Mouse (Mus musculus): ENCODE data around the gene Thada. TPM values are rescaled to one million over a fixed set of nuclear protein-coding genes. Genes with fewer than 3 reads are reported as not detected.

Thada gene
- polyA plus RNA-seq, 1 experiment from 2014 or later = 1.3 TPM

GRCm38 (mm10) chr17:84144130-84144529 lies 321.9 kb downstream of the Thada start:
- peaks cover 38% of the 10 kb centered on the region for H3K4me1 ChIP-seq (replicated peaks; ENCODE audit: control insufficient read depth, insufficient read depth, low read length)
- no peak for TF ChIP-seq CTCF (IDR thresholded peaks at IDR 0.05; ENCODE audit: low read depth)
- no peak overlapping the region for H3K4me3 ChIP-seq (ENCODE audit: low read depth, low read length)
- H3K9ac ChIP-seq (ENCODE audit: low read depth, low read length) = no peak overlapping the region
- no peak for ATAC-seq
- H3K4me2 ChIP-seq (replicated peaks; ENCODE audit: low read depth) = no peak overlapping the region
- H3K36me3 ChIP-seq (ENCODE audit: control insufficient read depth, insufficient read depth) = no peaks in the 10 kb centered on the region
- no peaks in the 10 kb centered on the region for H3K9me3 ChIP-seq (ENCODE audit: control insufficient read depth)
- 91% methylated on average over 3 of the region's 3 CpGs for WGBS
- H3K27ac ChIP-seq (ENCODE audit: low read depth, low read length) = no peak overlapping the region
- H3K27me3 ChIP-seq (replicated peaks; ENCODE audit: control insufficient read depth, insufficient read depth, low read length) = no peaks in the 10 kb centered on the region

GRCm38 (mm10) chr17:84143219-84143844 lies 322.7 kb downstream of the Thada start:
- no peak overlapping the region for H3K9ac ChIP-seq (ENCODE audit: low read depth, low read length)
- ATAC-seq = no peak
- H3K27me3 ChIP-seq (replicated peaks; ENCODE audit: control insufficient read depth, insufficient read depth, low read length) = no peaks in the 10 kb centered on the region
- H3K27ac ChIP-seq (ENCODE audit: low read depth, low read length) = no peak overlapping the region
- no peaks in the 10 kb centered on the region for H3K9me3 ChIP-seq (ENCODE audit: control insufficient read depth)
- H3K4me1 ChIP-seq (replicated peaks; ENCODE audit: control insufficient read depth, insufficient read depth, low read length) = peaks cover 37% of the 10 kb centered on the region
- H3K36me3 ChIP-seq (ENCODE audit: control insufficient read depth, insufficient read depth) = no peaks in the 10 kb centered on the region
- no peak overlapping the region for H3K4me3 ChIP-seq (ENCODE audit: low read depth, low read length)
- no peak overlapping the region for H3K4me2 ChIP-seq (replicated peaks; ENCODE audit: low read depth)
- no peak for TF ChIP-seq CTCF (IDR thresholded peaks at IDR 0.05; ENCODE audit: low read depth)
- 39% methylated on average over 12 of the region's 12 CpGs for whole genome bisulfite sequencing

DNA sequence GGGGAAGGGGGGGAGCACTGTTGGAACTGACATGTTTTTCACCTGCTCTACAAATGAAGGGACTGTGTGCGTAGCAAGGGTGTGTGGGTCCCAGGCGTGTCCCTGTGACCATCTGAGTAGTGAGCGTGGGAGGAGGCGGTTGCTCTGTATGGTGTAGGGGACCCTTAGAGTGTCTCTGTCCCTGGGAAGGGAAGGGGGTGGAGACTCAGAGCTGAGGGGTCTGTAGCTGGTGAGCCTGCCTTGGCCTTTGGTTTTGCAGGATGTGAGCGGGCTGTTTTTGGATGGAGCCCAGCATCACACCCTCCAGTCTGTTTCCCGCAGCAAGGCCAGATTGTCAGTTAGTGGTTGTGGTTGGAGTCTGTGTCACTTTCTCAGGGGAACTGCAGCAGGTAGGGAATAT lies 324.3 kb downstream of the Thada start:
- no peak for ATAC-seq
- no peak for TF ChIP-seq CTCF (IDR thresholded peaks at IDR 0.05; ENCODE audit: low read depth)

GRCm38 (mm10) chr17:84140822-84141507 lies 325.0 kb downstream of the Thada start:
- H3K27me3 ChIP-seq (replicated peaks; ENCODE audit: control insufficient read depth, insufficient read depth, low read length) = no peaks in the 10 kb centered on the region
- WGBS = 45% methylated on average over 10 of the region's 10 CpGs
- no peak overlapping the region for H3K4me2 ChIP-seq (replicated peaks; ENCODE audit: low read depth)
- no peaks in the 10 kb centered on the region for H3K36me3 ChIP-seq (ENCODE audit: control insufficient read depth, insufficient read depth)
- no peak for TF ChIP-seq CTCF (IDR thresholded peaks at IDR 0.05; ENCODE audit: low read depth)
- H3K9me3 ChIP-seq (ENCODE audit: control insufficient read depth) = no peaks in the 10 kb centered on the region
- peaks cover 30% of the 10 kb centered on the region for H3K4me1 ChIP-seq (replicated peaks; ENCODE audit: control insufficient read depth, insufficient read depth, low read length)
- H3K4me3 ChIP-seq (ENCODE audit: low read depth, low read length) = no peak overlapping the region
- peak overlapping the region; percentile 75 for H3K27ac ChIP-seq (ENCODE audit: low read depth, low read length)
- no peak overlapping the region for H3K9ac ChIP-seq (ENCODE audit: low read depth, low read length)
- no peak for ATAC-seq

More for the DNA sequence above, 324.3 kb downstream of the Thada start:
- Histone ChIP-seq H3K4me1 (replicated peaks; ENCODE audit: control insufficient read depth, insufficient read depth, low read length) (peaks cover 32% of the 10 kb centered on the region), H3K27ac (ENCODE audit: low read depth, low read length) (peak overlapping the region; percentile 75; the same call in 1 of the 2 replicates), H3K4me2 (replicated peaks; ENCODE audit: low read depth) (no peak overlapping the region), H3K4me3 (ENCODE audit: low read depth, low read length) (no peak overlapping the region), H3K27me3 (replicated peaks; ENCODE audit: control insufficient read depth, insufficient read depth, low read length) (no peaks in the 10 kb centered on the region), H3K9ac (ENCODE audit: low read depth, low read length) (no peak overlapping the region), H3K9me3 (ENCODE audit: control insufficient read depth) (no peaks in the 10 kb centered on the region), H3K36me3 (ENCODE audit: control insufficient read depth, insufficient read depth) (no peaks in the 10 kb centered on the region)
- WGBS = 76% methylated on average over 6 of the region's 6 CpGs

Other genes with a start within 250 kb of the Thada start
- gene Plekhh2, start 45.7 kb upstream of the Thada start, polyA plus RNA-seq (2015; fragmentation: Nextera tagmentation; extraction: Ambion mirVana) = 2.4 and 2.8 TPM in 2 replicates
- 10.1 and 11.4 TPM in 2 replicates for gene Dync2li1, start 160.3 kb upstream of the Thada start, polyA plus RNA-seq (2015; fragmentation: Nextera tagmentation; extraction: Ambion mirVana)
- 47.4 and 56.7 TPM in 2 replicates for gene Abcg8, start 210.1 kb upstream of the Thada start, polyA plus RNA-seq (2015; fragmentation: Nextera tagmentation; extraction: Ambion mirVana)
- 59.8 and 68.3 TPM in 2 replicates for gene Abcg5, start 216.8 kb upstream of the Thada start, polyA plus RNA-seq (2015; fragmentation: Nextera tagmentation; extraction: Ambion mirVana)